Mouse (Mus musculus): ENCODE data around the gene Srsf3.

Gene Srsf3

DNA sequence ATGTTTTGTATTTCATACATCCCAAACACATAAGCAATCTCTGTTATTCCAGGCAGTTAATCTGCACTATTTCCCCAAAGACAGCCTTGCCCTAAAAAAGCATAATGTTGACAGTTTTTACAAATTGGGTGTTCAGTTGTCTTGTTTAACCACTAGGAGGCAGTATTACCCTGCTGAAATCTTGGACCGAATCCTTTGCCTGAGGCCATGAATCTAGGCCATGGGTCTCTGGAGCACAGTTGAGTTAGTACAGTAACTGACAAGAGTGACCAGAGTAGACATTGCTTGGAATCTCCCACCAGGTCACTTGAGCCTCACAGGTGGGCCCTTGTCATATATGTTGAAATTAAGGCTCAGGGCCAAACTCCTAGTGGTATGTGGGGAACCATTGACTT is 12.5 kb downstream of the Srsf3 start:
- peak in 1 of 2 experiments; percentile 50 for DNase-seq (ENCODE audit: low read depth in 2 of 2, low spot score in 2 of 2)

DNA sequence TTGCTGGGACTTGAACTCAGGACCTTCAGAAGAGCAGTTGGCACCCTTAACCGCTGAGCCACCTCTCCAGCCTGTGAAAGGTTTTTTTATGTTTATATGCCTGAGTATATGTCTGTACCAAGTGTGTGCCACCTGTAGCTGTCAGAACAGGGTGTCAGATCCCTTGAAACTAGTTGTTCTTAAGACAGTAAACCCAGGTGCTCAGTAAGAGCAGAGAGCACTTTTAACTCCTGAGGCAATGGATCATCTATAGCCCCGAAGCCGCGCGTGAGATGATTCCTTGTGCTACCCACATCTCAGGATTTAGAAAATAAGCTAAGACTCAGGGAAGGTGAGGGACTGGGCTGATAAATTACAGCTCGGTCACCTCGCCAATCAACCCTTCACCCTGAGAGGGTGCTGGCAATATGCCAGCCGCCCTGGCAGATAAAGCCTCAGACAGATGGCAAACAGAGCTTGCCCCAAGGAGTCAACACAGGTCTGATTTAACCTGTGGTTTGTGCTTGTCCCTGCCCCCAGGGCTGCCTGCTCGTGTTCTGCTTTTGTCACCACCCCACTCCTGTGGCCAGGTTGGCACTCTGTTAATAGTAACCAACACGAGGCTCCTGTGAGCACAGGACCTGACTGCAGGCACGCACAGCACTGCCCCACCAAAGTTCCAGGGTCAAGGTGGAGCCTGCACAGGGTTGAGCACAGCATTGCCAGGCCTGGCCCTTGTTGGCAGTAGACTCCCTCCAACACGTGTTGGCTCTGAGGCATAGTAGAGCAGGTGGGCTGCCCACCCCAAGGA is 13.5 kb downstream of the Srsf3 start:
- DNase-seq (ENCODE audit: low read depth in 2 of 2, low spot score in 2 of 2), result no peak

DNA sequence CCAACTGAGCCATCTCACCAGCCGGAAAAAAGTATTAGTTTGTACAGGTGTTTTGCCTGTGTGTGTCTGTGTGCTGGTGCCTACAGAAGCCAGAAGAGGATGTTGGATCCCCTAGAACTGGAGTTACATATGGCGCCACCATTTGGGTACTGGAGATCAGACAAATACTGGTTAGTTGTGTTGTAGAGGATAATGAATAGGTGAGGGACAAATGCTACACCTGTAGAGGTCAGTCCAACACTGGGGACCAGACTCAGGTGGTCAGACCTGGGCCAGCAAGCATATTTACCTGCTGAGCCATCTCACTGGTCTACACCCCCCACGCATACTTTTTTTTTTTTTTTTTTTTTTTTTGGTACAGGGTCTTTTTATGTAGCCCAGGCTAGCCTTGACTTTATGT is 14.4 kb downstream of the Srsf3 start:
- no peak for DNase-seq (ENCODE audit: low read depth in 2 of 2, low spot score in 2 of 2)

DNA sequence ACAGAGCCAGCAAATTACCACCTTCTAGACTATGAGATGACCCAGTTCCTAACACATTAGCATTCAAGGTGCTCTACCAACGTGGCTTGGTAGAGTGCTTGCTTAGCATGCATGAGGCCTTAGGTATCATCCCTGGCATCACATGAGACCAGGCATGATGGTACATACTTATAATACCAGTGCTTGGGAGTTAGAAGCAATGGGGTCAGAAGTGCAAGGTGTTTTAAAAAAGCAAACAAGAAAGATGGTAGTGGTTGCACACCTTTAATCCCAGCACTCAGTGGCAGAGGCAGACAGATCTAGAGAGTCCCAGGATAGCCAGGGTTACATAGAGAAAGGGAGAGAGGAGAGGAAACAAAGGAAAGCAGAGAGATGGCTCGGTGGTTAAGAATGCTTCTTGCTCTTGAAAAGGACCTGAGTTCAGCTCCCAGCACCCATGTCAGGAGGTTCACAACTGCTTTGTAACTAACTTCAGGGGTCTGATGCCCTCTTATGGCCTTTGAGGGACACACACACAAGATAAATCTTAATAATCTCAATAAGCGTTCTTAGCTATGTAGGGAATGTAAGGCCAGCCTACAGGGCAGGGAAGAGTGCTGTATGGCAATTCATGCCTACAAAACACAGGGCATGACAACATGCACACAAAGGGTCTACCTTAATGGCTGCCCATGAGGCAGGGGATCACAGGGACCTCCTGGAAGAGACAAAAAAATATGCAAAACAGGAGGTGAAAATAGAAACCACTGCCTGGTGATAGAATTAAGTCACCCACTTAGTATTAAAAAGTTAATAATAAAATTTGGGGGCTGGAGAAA is 15.5 kb downstream of the Srsf3 start:
- DNase-seq (ENCODE audit: low read depth in 2 of 2, low spot score in 2 of 2), result no peak

DNA sequence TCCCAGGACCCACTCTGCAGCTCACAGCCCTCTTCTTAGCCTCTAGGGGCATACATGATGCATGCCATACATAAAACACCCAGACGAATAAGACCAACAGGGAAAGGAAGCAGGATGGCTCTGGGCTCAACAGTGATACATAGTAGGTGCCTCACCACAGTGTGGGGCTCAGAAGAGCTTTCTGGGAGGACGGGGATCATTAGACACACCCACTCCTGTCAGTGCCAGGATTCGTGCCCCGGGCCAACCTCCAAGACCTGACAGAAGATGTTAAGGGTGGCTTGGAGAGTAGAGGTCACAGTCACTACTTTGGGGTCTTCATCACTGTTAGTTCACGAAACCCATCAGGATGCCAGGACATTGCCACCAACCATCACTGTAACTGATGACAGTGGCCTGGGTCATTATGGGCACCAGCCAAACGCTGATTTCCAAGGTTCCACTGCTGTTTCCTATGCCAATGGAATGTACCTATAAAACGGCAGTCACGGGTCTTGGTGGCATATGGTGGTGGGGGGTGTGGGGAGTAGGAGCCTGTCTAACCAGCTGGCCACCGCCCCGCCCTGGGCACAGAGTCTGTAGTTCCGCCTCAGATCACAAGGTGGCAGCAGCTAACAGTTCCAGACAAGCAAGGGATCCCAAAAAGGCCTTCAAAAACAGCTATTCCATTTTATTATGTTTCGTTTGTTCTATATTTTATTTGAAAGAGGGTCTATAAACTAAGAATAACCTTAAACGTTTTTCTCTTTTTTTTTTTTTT is 16.5 kb downstream of the Srsf3 start:
- peak; percentile 71 to 81 for DNase-seq (ENCODE audit: low read depth in 2 of 2, low spot score in 2 of 2)

DNA sequence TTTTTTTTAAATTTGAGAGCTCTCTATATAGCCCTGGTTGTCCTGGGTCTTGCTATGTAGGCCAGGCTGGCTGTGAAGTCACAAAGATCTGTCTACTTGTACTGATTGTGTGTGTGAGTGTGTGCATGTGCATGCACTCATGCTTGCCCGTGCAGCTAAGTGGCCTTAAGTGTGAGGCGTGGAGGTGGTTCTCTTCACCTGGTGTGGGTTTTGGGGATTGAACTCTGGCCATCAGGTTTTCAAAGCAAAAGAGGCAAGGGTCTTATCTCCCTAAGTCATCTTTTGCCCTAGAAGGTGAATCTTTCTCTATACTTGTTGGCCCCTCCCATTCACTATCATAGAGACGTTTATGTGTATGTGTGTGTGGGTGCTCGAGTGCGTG is 17.1 kb downstream of the Srsf3 start:
- DNase-seq (ENCODE audit: low read depth in 2 of 2, low spot score in 2 of 2), result no peak

DNA sequence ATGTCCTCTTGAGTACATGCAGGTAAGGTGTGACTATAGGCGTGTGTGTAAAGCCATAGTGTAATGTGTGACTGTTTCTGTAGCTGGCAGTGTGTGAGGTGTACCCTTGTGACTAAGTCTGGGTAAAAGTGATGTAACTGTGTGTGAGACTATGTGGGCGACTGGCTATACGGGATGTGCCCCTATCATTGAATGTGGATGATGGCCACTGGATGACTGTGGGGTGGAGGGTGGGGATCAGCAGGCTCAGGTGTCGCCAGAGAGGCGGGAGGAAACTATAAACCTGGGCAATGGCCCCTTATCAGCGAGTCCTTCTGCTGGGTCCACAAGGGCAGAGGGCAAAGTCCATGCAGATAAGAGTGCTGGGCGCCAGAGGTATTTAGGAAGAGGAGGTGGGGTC is 17.5 kb downstream of the Srsf3 start:
- no peak for DNase-seq (ENCODE audit: low read depth in 2 of 2, low spot score in 2 of 2)

DNA sequence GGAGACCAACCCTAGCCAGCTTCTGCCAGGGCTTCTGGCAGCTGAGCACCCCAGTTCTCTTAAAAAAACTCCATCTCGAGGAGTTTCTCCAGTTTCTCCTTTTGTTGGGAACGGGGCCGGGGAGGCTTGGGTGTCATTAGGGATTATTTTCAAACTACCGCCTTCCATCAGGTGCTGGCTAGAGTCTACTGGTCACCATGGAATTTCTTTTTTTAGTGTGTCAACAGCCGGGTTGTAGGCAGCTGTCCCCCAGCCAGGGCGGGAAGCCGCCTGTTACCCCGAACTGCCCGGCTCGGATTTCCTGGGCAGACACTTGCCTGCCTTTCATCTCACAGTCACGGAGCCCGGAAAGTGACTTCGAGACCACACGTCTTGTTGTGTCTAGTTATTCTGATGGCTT is 18.4 kb downstream of the Srsf3 start:
- no peak for DNase-seq (ENCODE audit: low read depth in 2 of 2, low spot score in 2 of 2)

DNA sequence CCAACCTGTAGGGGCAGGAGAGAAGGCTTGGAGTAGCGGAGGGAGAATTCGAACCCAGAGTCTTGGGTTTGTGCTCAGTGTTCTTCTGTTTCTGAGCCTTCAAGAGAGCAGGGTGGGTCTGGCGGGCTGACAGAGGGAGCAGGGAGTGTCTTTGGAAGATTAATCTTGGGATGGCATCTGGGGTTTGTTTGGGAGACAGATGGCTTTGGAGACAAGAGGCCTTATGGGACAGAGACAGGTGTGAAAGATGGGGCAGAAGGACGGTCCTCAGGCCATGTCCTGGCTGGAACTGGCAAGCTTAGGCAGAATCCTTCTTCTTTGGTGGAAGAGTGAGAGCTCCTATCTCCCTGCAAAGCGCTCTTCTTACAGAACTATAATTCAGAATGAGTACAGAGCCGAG is 20.6 kb downstream of the Srsf3 start:
- no peak for DNase-seq (ENCODE audit: low read depth in 2 of 2, low spot score in 2 of 2)

DNA sequence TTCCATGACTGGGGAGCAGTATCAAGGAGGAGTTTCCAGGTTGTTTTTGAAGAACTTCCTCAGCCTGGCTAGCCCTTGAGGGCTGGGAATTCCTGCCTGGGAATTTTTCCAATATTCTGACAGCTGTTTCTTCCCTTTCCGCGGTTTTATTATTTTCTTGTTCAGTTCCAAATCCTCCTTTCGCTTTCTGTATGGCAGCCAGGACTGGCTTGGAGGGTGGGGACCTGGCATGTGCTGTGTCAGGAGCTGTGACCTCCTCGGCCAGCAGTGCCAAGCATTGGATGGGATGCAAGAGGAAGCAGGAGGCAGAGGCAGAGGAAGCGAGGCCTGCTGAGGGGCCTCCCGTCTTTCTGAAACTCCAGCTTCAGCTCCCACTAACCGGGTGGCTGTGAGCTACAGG is 21.4 kb downstream of the Srsf3 start:
- no peak for DNase-seq (ENCODE audit: low read depth in 2 of 2, low spot score in 2 of 2)

DNA sequence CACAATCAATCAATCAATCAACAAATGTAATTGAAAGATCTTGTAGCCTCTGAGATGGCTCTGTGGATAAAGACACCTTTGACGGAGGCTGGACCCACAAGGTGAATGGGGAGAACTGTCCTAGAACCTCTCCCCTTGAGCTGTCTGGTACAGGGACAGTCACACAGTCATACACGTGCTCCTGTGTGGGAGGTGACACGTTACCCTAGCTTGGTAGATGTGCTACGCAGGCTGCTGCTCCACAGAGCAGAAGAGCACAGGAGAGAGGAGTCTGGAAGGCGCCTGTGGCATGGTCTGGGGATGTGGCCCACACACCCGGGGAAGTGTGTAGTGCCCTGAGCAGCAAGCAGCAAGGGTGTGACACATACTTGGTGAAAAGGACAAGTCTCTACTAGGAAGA is 22.0 kb downstream of the Srsf3 start:
- DNase-seq (ENCODE audit: low read depth in 2 of 2, low spot score in 2 of 2), result no peak

DNA sequence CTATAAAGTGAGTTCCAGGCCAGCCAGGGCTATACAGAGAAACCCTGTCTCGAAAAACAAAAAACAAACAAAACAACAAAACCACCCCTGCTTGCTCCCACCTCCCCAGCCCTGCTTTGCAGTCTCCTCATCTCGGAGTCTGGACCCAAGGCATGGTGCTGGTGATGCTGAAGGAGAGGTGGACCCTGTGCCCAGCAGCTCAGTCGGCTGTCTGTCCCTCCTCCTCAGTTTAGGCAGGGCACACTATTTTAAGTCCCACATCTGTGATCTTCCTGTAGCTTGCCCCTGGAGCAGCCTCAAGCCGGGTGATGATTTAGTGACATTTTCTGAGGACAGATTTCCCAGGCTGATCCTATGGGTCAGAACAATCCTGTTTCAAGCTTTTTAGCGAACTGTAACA is 23.2 kb downstream of the Srsf3 start:
- no peak for DNase-seq (ENCODE audit: low read depth in 2 of 2, low spot score in 2 of 2)

DNA sequence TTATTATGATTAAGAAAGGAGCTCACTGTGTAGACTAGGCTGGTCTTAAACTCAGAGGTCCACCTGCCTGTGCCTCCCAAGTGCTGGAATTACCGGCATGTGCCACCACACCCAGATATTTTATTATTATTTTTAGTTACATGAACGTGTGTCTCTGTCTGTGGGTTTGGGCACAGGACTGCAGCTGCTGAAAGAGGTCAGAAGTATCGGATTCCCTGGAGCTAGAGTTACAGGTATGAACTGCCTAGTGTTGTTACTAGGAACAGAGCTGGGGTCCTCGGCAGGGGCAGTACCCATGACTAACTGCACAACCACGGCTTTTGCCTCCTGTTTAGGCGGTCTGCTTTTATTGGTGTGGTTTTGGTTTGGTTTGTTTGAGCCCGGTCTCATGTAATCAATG is 23.8 kb downstream of the Srsf3 start:
- no peak for DNase-seq (ENCODE audit: low read depth in 2 of 2, low spot score in 2 of 2)

DNA sequence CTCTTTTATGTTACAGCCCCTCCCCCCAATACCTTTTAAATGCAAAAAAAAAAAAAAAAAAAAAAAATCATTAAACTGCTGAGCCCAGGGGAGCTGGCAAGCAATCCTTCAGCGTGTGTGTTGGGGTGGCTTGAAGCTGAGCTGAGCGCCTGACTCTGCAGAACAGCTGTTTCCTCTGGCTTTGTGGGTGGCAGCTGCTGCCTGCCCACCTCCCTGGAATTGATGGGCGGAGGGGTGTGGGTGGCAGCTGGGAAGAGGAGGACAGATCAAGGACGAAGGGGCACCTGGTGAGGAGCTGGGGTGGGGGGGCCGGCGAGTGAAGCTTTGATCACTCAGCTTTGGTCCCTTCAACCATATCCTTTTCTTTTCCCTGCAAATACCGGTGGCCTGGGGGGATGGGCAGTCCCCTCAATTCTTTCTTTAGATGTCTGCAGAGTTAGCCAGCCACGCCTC is 24.3 kb downstream of the Srsf3 start:
- DNase-seq (ENCODE audit: low read depth in 2 of 2, low spot score in 2 of 2), result no peak

DNA sequence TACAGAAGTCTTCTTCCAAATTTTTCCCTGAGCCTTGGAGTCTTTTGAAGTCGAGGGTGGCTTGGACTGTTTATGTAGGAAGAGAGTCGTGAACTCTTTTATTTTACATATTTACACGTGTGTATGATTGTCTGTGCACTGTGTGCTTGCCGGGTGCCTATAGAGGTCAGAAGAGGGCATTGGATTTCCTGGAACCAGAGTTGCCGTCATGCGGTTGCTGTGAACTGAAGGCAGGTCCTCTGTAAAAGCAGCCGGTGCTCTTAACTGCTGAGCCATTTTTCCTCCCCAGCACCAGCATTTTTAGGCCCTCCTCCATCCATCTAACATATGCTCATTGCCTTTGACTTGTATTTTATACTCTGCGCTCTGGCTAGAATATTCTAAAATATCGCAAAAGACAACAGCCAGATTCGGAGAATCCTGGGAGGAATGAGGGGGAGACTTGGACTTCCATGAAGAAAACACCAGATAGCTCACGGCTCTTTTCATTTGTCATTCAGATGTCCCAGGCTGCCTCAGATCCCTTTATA is 25.0 kb downstream of the Srsf3 start:
- no peak for DNase-seq (ENCODE audit: low read depth in 2 of 2, low spot score in 2 of 2)

DNA sequence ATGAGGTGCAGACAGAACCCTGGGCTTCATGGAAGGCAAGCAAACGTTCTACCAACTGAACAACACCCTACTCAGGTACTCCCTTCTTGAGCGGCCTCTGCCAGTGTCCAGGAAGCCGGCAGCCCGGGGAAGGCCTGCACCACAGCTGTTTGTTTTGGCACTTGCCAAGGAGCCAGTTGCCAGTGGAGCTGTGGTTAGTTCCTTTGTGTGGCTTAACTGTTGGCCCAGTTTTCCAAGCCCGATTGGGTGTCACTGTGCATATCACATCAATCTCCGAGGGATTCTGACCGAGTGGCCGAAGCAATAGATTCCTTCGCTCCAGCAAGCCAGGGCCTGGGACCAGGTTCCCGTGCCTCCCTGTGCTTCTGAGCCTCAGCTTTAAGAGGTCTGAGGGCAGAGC is 25.5 kb downstream of the Srsf3 start:
- DNase-seq (ENCODE audit: low read depth in 2 of 2, low spot score in 2 of 2), result no peak

DNA sequence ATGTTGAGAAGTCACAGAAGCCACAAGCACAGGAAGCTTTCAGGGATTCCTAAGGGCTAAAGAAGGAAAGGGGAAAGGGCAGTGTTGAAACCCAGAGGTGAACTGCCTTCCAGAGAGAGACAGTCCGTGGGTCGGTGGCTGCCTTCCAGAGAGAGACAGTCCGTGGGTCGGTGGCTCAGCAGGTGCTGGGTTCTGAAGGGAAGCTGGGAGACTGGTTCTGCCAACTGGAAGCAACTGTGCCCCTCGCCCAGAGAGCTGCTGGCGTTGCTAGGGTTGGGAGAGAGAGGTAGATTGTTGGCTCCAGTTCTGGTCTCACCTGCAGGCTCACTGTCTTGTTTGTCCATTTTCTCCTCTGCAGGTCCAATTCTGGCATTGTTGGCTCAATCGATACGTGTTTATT is 26.1 kb downstream of the Srsf3 start:
- no peak for DNase-seq (ENCODE audit: low read depth in 2 of 2, low spot score in 2 of 2)

DNA sequence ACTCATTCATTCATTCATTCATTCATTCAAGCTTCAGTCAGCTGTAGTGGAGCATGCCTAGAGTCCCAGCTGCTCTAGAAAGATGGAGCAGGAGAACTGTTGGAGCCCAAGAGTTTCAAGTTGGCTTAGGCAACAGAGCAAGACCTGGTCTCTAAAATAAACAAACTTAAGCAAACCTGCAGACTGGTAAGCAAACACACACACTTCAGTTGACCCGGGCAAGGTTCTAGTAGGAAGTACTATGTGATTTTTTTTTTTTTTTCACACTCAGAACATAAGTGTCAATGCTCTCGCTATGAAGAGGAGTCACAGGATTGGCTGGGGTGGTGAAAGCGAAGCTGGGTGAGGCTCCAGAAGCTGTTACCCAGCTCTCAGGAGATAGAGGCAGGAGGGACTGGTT is 27.2 kb downstream of the Srsf3 start:
- no peak for DNase-seq (ENCODE audit: low read depth in 2 of 2, low spot score in 2 of 2)

DNA sequence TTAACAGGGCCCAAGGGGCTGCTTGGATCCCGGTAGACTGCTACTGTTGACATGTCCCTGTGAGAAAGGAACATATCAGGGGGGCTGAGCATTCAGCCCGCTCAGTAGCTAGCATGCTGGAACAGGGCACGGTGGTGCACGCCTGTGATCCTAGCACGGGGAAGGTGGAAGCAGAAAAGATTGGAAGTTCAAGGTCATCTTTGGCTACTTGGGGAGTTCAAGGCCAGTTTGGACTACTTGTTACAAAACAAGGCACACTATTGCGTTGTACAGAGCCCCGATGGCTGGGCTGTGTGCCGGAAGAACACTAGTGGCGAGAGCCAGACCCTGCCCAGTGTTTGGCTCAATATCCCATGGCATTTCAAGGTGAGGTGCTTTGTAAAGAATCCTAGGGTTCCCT is 28.5 kb downstream of the Srsf3 start:
- DNase-seq (ENCODE audit: low read depth in 2 of 2, low spot score in 2 of 2), result no peak

DNA sequence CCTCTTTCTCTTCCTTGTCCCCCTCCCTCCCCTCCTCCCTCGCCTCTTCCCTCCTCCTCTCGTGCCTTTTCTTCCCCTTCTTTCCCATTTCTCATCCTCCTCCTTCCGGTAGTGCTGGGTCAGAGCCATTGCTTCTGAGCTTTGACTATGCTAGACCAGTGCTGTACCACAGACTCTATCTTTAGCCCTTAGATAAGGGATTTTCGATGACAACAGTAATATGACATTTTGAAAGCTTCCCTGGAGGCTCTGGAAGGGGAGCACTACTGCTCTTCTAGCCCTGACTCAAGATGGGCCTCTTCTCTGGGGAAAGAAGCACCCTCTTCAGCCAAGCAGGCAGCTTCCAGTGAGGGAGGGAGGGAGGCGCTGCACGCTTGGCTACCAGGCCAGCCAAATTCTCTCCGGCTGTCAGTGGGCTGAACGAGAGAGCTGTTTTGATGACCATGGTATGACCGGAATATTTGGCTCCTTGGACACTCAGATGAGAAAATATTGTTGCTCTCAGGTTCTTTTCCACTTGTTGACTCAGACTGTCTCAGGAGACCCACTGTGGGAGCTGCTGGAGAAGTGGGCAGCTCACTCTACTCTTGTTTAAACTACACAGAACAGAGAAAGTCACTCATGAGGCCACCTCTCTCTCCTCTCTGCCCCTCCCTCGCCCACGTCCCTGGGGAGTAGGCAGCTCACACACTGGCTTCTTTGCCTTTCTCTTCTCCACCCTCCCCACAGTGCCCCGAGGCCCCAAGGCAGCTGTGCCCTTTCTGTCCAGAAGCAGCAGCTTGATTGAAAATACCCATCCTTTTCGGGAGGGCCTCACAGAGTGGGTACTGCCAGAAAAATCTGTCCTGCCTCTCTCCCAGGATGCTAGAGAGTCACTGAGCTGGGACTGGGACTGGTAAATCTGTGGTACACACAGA is 29.9 kb downstream of the Srsf3 start:
- DNase-seq (ENCODE audit: low read depth in 2 of 2, low spot score in 2 of 2), result no peak
